Mouse (Mus musculus) kidney, adult 9 months (tissue): Measurements from ENCODE around the gene Ppp5c.

Experiments
- DNase-seq: peaks from one replicate; pipeline ENCODE4 v3.0.0; 2022

Gene Ppp5c

GRCm38 (mm10) chr7:16978593-16978992, 49.1 kb downstream of the Ppp5c start:
- DNase-seq, result no peak

GRCm38 (mm10) chr7:16978173-16978572, 49.6 kb downstream of the Ppp5c start:
- no peak for DNase-seq

- no peak for DNase-seq
These were observed 51.4 kb downstream of the Ppp5c start for GRCm38 (mm10) chr7:16976298-16976697.

- DNase-seq, result no peak
These were observed 53.7 kb downstream of the Ppp5c start for GRCm38 (mm10) chr7:16974018-16974417.

- no peak for DNase-seq
These were observed 56.6 kb downstream of the Ppp5c start for GRCm38 (mm10) chr7:16971160-16971559.

GRCm38 (mm10) chr7:16968414-16968813, 59.3 kb downstream of the Ppp5c start:
- no peak for DNase-seq

GRCm38 (mm10) chr7:16961678-16962077, 66.0 kb downstream of the Ppp5c start:
- no peak for DNase-seq

GRCm38 (mm10) chr7:16959539-16960187, 68.1 kb downstream of the Ppp5c start, which contains the start of gene Pnmal1:
Gene Pnmal1, plus strand, starts transcription at chr7:16959679.
- no peak for DNase-seq

GRCm38 (mm10) chr7:16956410-16957265, 71.1 kb downstream of the Ppp5c start:
- no peak for DNase-seq

- DNase-seq, result no peak
These were observed 72.0 kb downstream of the Ppp5c start for GRCm38 (mm10) chr7:16955712-16956111.
